Mouse (Mus musculus) hindlimb bud, embryonic 11.5 days (tissue): ENCODE measurements around the gene Clk1.

Experiments used
- DNase-seq: peaks from one replicate; pipeline ENCODE4 v3.0.0-alpha.2; 2012; ENCODE audit warnings: low read depth, low spot score; ENCODE audit errors: extremely low spot score

The Clk1 gene

GRCm38 (mm10) chr1:58423371-58424248 lies at the start of gene Clk1:
Clk1 (minus strand) TSS chr1:58424066.
- DNase-seq: no peak

- no peak for DNase-seq
These were observed 41.7 kb upstream of the Clk1 start for GRCm38 (mm10) chr1:58465561-58465960.

GRCm38 (mm10) chr1:58465042-58465441 lies 41.2 kb upstream of the Clk1 start:
- no peak for DNase-seq

- no peak for DNase-seq
These were observed 40.1 kb upstream of the Clk1 start for GRCm38 (mm10) chr1:58463935-58464334.

- DNase-seq: no peak
These were observed 36.7 kb upstream of the Clk1 start for GRCm38 (mm10) chr1:58460566-58460965.

- DNase-seq: no peak
These were observed 35.0 kb upstream of the Clk1 start for GRCm38 (mm10) chr1:58458867-58459266.

GRCm38 (mm10) chr1:58458175-58458574 lies 34.3 kb upstream of the Clk1 start:
- no peak for DNase-seq

GRCm38 (mm10) chr1:58454316-58454715 lies 30.4 kb upstream of the Clk1 start:
- DNase-seq: no peak

GRCm38 (mm10) chr1:58448396-58448795 lies 24.5 kb upstream of the Clk1 start:
- no peak for DNase-seq

GRCm38 (mm10) chr1:58447766-58448165 lies 23.9 kb upstream of the Clk1 start:
- DNase-seq: no peak

- DNase-seq: no peak
These were observed 22.0 kb upstream of the Clk1 start for GRCm38 (mm10) chr1:58445861-58446260.

- DNase-seq: peak; percentile 58
These were observed 21.4 kb upstream of the Clk1 start, which contains the start of the genes Nif3l1 and Ppil3 for GRCm38 (mm10) chr1:58445143-58445722. Nif3l1 (plus strand) TSS chr1:58445151. Ppil3 (minus strand) TSS chr1:58445486.

- DNase-seq: no peak
These were observed 20.8 kb upstream of the Clk1 start for GRCm38 (mm10) chr1:58444691-58445090.

- DNase-seq: no peak
These were observed 685 bp upstream of the Clk1 start for GRCm38 (mm10) chr1:58424551-58424950.

GRCm38 (mm10) chr1:58422879-58423278 lies 987 bp downstream of the Clk1 start:
- DNase-seq: no peak

GRCm38 (mm10) chr1:58420961-58421360 lies 2.9 kb downstream of the Clk1 start:
- no peak for DNase-seq

GRCm38 (mm10) chr1:58420032-58420431 lies 3.8 kb downstream of the Clk1 start:
- no peak for DNase-seq

GRCm38 (mm10) chr1:58416048-58416447 lies 7.8 kb downstream of the Clk1 start:
- no peak for DNase-seq

GRCm38 (mm10) chr1:58415442-58415841 lies 8.4 kb downstream of the Clk1 start:
- no peak for DNase-seq

GRCm38 (mm10) chr1:58410776-58411175 lies 13.1 kb downstream of the Clk1 start:
- no peak for DNase-seq

GRCm38 (mm10) chr1:58410198-58410588 lies 13.7 kb downstream of the Clk1 start:
- no peak for DNase-seq

- DNase-seq: no peak
These were observed 14.2 kb downstream of the Clk1 start for GRCm38 (mm10) chr1:58409553-58410197.
